Mouse (Mus musculus) thymus, postnatal 25 days (tissue): ENCODE results near the gene Rnf150.
"Not testable (repeated sequence)": the region's sequence is repeated elsewhere in the genome, so short reads cannot be mapped to it uniquely, and the experiment has no call there.

Source experiments
- DNase-seq: peaks from one replicate; pipeline ENCODE4 v3.0.0; 2022

Rnf150 gene

DNA sequence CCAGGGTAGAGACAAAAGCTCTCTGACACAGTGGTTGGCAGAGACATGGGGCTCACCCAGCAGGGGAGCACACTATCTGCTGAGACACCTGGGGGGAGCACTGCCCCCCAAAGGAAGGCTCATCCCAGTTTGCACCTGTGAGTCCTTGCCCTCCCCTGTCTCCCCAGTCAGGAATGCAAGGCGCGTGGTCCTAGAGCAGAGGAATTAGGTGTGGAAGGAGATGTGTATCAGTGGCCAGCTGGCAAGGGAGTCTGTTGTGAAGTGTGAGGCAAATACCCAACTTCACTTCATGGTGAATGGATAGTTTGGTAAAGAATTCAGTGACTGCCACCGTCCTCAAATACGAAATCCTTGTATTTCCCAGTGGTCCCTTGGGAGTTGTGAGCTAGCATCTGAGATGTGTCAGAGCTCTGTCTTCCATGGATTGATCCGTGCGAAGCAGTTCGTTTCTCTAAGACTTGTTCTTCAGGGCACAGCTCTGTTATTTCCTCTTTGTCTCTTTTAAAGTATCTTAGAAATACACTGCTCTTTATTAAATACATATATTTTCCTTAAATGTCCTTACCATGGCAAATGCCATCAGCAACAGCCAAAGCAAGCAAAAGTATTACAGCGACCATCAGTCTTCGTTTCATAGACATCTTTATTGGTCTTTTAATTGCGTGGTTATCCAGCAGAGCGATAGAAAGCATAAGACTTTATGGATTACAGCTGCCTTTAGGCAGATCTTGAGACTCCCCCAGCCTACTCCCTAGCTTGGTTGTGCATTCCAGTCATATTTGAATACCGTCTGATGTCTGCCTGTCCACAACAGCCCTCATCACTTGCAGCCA, 215.8 kb downstream of the Rnf150 start:
- no peak for DNase-seq

DNA sequence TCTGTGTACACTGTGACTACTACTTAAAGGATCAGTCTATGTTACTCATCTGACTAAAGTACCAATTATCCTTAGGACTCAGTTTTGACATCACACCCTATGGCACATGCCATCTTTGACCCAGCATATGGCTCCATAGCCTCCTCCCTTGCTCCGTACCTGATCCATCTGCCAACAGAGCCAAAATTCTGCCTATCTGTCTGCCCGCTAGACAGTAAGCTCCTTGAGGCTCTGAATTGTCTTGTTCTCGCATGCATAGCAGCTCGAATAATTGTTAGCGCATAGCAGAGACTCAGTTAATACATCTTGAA, 216.3 kb downstream of the Rnf150 start:
- no peak for DNase-seq

DNA sequence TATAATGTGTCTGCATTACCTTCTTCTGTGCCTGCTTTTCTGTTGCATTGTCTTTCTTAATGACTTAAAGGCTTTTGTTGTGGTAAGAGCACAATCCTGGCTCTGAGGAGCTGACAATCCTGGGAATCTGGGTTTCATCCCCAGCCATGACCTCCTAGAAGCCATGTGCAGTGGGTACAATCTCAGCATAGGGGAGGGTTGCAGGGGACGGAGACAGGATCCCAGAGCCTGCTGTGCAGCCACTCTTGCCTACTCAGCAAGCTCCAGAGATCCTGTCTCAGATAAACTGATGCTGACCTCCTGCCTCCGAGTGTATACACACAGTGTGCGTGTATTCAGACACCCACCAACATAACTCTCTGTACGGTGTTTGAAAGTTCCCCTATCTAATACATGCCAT, 218.1 kb downstream of the Rnf150 start:
- DNase-seq: no peak

DNA sequence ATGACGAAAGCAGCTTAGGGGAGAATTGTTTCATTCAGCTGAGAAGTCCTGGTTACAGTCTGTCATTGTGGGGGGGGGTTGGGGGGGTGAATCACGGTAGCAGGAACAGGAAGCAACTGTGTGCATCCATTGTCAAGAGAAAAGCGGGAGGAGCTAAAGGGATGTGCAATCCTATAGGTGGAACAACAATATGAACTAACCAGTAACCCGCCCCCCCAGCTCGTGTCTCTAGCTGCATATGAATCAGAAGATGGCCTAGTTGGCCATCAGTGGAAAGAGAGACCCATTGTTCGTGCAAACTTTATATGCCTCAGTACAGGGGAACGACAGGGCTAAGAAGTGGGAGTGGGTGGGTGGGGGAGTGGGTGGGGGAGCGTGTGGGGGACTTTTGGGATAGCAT, 218.7 kb downstream of the Rnf150 start:
- not testable (repeated sequence) for DNase-seq

DNA sequence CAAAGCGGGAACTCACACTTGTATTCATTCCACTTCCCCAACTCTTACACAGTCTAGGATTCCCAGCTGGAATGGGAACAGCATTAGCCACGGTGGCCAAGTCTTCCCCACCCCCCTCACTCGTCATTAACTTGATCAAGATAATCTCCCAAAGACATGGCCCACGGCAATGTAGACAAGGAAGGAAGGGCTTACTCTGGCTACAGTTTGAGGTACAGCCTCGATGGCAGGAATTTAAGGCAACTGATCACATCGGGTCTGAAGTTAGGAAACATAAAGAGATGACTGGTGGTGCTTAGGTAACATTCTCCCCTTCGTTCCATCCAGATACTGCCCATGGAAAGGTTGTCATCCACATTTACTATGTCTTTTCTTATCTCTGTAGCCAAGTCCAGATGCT, 219.1 kb downstream of the Rnf150 start:
- DNase-seq: no peak

DNA sequence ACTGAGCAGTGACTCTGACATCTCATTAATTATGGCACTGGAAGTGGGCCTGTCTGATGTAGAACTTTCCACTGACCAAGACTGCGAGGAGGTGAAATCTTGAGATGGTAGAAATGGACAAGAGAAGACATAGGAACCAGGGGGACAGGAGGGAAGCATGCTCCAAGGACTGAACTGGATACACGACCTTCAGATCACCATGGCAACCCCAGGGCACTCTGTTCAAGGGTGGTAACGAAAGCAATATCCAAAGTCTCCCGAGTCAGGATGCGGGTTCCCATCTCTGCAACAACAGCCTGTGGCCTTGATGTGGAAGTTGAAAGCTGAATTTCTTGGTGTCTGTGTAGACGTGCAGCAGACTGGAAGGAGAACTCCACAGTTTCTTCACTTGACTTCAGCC, 220.3 kb downstream of the Rnf150 start:
- DNase-seq: no peak

DNA sequence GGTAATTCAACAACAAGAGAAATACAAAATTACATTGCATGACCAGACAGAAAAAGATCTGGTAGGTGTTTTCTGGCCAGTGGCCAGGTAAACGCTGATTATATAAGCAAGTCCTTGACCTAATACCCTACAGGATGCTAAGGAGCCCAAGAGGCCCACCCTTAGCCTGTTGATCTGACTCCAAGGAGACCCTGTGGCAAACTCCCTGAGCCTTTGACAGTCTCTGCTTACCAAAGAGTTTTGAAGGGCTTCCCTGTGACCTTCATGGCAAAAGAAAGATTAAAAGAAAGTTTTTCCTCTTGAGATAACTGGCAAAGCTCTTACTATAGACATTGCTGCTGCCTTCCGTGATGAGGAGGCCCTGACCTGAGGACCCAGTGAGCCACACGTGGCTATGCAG, 222.4 kb downstream of the Rnf150 start:
- no peak for DNase-seq

DNA sequence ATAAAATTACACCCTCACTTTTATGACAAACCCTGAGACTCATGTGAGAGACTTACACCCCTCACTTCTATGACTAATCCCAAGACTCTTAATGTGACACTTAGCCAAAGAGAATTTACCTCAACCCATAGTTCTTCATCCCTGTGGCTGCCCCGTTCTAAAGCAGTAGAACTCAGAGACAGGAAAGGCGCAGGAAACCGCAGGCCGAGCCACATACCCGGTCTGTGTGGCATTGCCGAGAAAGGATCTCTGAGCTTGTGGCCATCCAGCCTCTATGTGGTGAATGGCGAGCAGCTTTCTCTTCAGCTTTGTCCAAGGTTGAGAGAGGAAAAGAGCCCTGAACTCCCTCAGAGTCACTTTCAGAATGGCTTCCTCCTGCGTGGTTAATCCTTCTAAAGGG, 223.5 kb downstream of the Rnf150 start:
- DNase-seq: no peak

DNA sequence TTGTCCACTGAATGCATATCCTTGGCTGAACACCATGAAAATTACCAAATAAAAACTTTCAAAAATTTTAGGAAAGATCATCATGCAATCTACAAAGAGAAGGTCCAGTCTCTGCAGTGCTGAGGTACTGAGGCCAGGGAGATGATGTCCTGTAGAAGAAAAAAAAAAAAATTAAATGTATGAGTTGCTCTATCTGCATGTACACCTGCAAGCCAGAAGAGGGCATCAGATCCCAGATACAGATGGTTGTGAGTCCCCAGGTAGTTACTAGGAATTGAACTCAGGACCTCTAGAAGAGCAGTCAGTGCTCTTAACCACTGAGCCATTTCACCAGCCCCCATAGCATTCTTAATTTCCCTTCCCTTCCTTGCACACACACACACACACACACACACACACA, 224.4 kb downstream of the Rnf150 start:
- DNase-seq: no peak

DNA sequence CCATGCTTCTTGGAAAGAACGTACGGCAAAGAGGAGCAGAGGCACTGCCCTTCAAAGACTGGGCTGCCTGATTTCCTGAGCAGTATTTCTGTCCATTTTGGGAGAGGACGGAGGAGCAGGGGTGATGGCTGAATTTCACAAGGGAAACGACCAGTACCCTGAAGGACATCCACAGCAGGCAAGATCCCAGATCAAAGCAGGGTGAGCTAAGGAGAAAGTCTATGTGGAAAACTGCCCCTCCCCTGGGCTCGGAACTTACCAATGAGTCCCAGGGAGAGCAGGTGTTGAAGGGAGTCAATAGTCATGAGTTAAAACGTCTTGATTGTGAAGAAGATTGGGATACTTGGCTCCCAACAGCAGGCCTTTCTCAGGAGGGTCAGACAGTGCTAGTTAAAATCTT, 225.0 kb downstream of the Rnf150 start:
- DNase-seq: no peak

DNA sequence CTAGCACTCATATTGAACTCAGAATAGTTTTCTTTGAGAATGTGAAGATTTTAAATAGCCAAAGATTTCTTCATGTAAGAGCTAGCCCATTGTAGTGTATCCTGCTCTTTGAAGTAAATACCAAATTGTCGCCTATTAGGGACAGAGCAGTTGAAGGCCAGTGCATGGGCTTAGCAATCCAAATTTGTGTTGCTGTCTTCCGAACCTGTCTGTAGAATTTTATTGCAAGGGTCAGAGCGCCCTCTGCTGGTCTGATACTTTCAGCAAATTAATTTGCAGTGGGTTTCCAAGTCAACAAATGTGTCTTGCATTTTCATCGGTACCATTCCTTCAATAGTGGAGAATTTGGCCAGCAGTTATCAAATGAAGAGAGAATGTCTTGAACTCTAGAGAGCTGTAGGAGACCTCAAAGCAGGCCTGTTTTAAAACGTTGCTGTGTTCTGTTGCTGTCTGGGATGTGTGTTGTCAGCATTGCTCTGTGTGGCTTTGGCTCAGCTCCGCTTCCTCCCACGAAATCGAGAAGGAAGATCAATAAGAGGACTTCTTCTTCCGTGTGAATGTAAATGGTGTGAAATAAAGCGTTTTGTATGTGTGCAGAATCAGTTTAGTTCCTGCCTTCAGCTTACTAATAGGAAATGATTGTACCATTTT, 226.3 kb downstream of the Rnf150 start:
- peak; percentile 62 for DNase-seq

DNA sequence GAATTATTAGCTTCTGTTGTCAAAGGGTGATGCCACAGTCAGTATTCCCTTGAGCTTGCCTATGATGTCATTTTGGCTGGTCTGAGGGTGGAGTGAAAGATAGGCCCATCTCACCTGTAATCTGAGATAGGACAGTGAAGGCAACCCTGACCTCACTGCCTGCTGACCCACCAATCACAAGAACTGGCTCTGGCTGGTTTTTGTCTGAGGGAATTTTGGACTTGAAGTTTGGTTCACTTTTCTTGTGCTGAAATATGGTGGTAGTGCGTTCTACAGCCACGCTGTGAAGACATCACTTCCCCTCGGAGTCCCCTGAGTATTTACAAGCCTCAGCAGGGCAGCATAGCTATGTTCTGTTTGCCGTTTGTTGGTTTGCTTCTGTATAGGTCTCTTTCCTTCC, 227.3 kb downstream of the Rnf150 start:
- DNase-seq: no peak

DNA sequence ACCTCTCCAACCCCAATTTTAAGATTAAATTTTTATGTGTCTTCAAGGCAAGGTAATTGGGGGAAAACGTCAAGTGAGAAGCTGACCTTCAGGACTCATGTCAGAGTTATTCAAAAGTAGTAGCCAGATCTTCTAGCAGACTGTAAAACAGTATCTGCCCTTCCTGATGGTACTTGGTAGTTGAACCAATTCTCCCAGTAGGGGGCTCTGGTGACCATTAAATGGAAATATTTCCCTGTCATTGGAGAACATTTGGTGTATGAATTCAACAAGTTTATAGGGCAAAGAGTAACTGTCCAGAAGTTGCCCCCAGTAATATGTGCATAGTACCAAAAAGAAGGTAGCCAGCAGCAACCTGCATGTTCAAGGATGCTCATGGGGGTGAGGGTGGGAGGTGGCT, 236.9 kb downstream of the Rnf150 start:
- no peak for DNase-seq

DNA sequence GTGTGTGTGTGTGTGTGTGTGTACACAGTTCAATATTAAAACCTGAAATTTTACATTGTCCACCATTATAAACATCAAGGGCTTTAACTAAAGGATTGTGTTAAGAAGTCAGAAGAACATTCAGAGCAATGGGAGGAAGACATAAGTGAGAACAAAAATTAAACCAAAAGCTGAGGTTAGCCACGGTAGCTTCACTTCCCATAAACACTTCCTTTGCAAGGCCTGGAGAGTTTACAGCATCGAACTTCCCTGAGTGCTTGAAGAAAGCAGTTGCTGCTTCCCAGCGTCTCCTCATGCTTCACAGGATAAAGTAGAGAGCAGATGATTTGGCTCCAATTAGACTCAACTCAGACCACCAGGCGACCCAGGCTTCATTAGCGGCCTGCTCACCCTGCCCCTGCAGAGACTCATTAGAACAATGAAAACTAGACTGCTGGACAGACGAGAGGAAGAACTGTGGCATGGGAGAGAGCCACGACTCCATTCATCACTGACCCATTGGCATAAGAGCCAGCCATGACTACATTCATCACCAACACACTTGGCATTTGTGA, 239.9 kb downstream of the Rnf150 start:
- DNase-seq: no peak

DNA sequence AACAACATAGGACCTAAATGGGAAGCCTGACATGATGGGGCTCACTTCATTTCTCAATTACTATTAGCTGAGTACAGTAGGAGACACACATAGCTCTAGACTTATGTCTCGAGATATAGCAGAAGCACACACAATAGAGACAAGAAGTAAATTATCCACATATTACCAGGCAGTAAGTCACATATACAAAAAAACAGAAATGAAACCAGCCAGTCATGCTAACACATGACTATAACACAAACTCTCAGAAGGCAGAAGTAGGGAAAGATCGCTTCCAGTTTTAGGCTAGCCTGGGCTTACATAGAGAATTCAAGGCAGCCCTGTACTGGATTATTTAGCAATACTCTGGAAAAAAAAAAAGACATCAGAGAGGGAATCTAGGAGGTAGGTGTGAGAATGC, 240.8 kb downstream of the Rnf150 start:
- no peak for DNase-seq

DNA sequence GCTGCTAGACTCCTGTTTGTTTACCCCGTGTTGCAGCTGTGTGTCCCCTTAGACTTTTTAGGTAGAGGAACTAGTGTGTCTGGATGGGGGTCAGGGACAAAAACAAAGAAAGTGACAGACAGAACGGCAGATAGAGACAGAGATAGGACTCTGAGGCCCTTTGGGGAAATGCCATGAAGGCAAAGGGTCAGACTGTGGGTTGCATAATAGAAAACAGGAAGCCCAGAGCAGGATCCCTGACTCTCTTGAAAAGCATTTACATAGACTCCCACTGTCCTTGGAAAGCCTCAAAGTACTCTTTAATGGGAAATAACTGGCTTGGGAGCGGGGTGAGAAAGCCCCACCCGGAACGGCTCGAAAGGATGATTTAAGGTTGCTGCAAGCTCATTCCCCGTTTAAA, 246.6 kb downstream of the Rnf150 start:
- no peak for DNase-seq

DNA sequence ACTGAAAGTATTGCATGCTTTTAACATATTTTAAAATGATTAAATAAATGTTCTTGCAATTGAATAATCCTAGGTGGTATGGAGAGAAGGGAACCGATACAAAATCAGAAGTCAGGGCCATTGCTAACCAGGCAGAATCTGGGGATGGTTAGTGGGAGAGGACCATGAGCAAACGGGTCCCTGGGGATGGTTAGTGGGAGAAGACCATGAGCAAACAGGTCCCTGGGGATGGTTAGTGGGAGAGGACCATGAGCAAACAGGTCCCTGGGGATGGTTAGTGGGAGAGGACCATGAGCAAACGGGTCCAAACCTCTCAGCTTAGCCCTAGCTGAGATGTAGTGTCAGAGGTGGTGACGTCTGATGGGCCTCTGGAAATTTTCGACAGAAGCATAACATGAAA, 247.0 kb downstream of the Rnf150 start:
- no peak for DNase-seq

DNA sequence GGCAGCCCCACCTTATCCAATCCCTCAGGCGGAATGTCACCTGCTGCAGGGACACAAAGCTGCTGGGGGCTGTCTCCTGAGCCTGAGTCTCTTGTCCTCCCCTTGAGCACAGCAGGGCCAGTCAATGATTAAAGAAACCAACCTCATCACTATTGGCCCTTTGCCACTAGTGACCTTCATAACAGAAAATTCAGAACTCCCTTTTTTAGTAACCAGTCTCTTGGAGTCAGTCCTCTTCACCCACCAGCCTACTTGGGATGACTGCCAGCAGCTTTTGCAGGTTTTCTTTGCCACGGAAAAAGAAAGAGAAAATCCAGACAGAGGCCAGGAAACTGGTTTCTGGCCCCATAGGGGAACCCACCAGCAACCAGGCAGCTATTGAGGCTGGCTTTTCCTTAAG, 271.9 kb downstream of the Rnf150 start:
- no peak for DNase-seq

DNA sequence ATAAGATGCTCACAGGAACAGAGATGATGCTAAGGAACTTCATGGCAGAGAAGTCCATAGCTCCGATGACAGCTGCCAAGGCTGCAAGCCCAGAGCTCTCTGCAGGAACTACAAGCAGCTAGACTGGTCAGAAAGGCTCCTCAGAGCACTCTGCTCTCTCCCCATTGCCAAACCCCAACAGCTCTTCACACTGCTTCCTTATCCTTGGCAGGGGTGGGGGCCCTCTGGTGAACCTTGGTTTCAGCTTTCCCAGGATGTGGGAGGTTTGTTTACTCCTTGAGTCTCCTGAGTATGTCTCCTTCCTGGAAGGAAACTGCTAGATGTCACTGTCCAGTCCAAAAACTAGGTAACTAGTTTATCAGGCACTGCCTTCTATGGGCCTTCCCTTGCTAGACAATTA, 276.9 kb downstream of the Rnf150 start:
- no peak for DNase-seq

DNA sequence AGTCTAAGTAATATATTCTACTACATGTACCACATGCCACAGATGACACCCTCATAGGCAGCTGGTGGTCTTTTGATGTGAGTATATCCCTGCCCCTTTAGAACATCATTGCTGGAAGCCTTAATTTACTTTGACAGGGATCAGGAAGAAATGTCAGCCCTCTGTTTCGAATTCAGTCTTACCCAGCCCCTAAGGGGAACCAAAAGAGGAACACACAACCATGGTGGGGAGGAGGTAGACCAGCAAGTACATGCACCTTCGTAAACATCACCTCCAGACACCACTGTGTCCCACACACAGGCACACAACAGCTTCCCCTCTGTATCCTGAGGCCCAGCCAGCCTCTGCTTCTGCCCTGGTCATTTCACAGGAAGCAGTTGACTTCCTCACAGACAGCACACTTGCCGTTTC, 277.6 kb downstream of the Rnf150 start:
- DNase-seq: no peak
